Mouse (Mus musculus) adrenal gland, adult (tissue): ENCODE measurements around the gene Plin1.

ENCODE experiments used
- DNase-seq, 2 experiments: peaks; one replicate each; pipeline ENCODE4 v3.0.0; 2022 to 2023; ENCODE audit warnings: low spot score in 1 of 2; ENCODE audit not compliant: inconsistent age in 2 of 2

Plin1 gene

GRCm38 (mm10) chr7:79738913-79739312 is 6.2 kb upstream of the Plin1 start:
- no peak for DNase-seq

- peak; percentile 37 to 69 for DNase-seq
These were observed 3.8 kb upstream of the Plin1 start for GRCm38 (mm10) chr7:79736511-79736910.

GRCm38 (mm10) chr7:79734563-79734962 is 1.9 kb upstream of the Plin1 start:
- DNase-seq, result peak; percentile 81 to 92

GRCm38 (mm10) chr7:79731438-79731837 is 1.3 kb downstream of the Plin1 start:
- DNase-seq, result peak; percentile 79 to 91

- peak; percentile 60 to 82 for DNase-seq
These were observed 2.8 kb downstream of the Plin1 start for GRCm38 (mm10) chr7:79729743-79730370.

GRCm38 (mm10) chr7:79729169-79729568 is 3.5 kb downstream of the Plin1 start:
- peak; percentile 72 to 89 for DNase-seq

GRCm38 (mm10) chr7:79728219-79728618 is 4.5 kb downstream of the Plin1 start:
- DNase-seq, result peak; percentile 77 to 91

GRCm38 (mm10) chr7:79727091-79727490 is 5.6 kb downstream of the Plin1 start:
- DNase-seq, result peak; percentile 59 to 81

GRCm38 (mm10) chr7:79721386-79721977 is 11.2 kb downstream of the Plin1 start:
- peak; percentile 74 to 90 for DNase-seq

- peak; percentile 87 to 95 for DNase-seq
These were observed 17.3 kb downstream of the Plin1 start, which contains the start of gene Kif7 for GRCm38 (mm10) chr7:79715187-79715981. TSS of gene Kif7 (minus strand) at chr7:79715720.

GRCm38 (mm10) chr7:79710831-79711230 is 21.9 kb downstream of the Plin1 start:
- DNase-seq, result peak in 1 of 2 experiments; percentile 23

GRCm38 (mm10) chr7:79710130-79710607 is 22.5 kb downstream of the Plin1 start:
- peak in 1 of 2 experiments; percentile 56 for DNase-seq

- DNase-seq, result no peak
These were observed 27.5 kb downstream of the Plin1 start for GRCm38 (mm10) chr7:79705210-79705609.

- no peak for DNase-seq
These were observed 29.9 kb downstream of the Plin1 start for GRCm38 (mm10) chr7:79702755-79703154.

- DNase-seq, result no peak
These were observed 36.2 kb downstream of the Plin1 start for GRCm38 (mm10) chr7:79696495-79696894.

GRCm38 (mm10) chr7:79680231-79680630 is 52.5 kb downstream of the Plin1 start:
- DNase-seq, result no peak

GRCm38 (mm10) chr7:79679186-79679585 is 53.5 kb downstream of the Plin1 start:
- DNase-seq, result peak in 1 of 2 experiments; percentile 45

GRCm38 (mm10) chr7:79670900-79671604 is 61.7 kb downstream of the Plin1 start:
- no peak for DNase-seq
